Mouse (Mus musculus): ENCODE data around the gene Mast3. TPM values are rescaled to one million over a fixed set of nuclear protein-coding genes. Genes with fewer than 3 reads are reported as not detected.

The Mast3 gene
- polyA plus RNA-seq, 1 experiment = 31.7 TPM

DNA sequence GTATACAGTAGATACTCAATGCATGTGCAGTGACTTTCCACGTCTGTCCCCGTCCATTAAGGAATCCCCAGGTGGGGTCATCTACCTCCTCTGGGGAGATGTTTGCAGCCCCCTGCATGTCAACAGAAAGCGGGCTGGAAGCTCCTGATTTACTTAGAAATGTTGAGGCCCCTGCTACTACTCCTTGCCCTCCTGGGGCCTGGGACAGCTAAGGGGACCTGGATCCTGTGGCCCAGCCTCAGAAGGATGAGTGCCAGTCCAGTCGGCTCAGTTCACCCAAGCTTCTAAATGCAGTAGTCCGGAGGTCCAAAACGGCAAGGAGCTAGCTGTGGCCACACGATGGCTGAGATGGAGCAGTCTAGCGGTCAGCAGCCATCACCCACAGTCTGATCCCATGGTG lies 39.1 kb upstream of the Mast3 start:
- TF ChIP-seq USF1 (IDR thresholded peaks at IDR 0.05; ENCODE audit: low read depth) = no peak
- TF ChIP-seq MYOD1 (IDR thresholded peaks at IDR 0.05; ENCODE audit: control insufficient read depth in 1 of 3, insufficient read length in 2 of 3, low read depth in 2 of 3) = no peak
- TF ChIP-seq POLR2A (IDR thresholded peaks at IDR 0.05; ENCODE audit: insufficient read length, low read depth) = no peak
- no peak for TF ChIP-seq SRF (IDR thresholded peaks at IDR 0.05; ENCODE audit: control insufficient read depth, insufficient read length, low read depth)
- no peak for TF ChIP-seq MAX (IDR thresholded peaks at IDR 0.05; ENCODE audit: low read depth)
- no peak for TF ChIP-seq E2F4 (IDR thresholded peaks at IDR 0.05; ENCODE audit: insufficient read depth)
- TF ChIP-seq TCF3 (IDR thresholded peaks at IDR 0.05; ENCODE audit: insufficient read length, low read depth) = no peak
- TF ChIP-seq TCF12 (IDR thresholded peaks at IDR 0.05; ENCODE audit: insufficient read depth, poor library complexity, severe bottlenecking) = no peak
- TF ChIP-seq REST (IDR thresholded peaks at IDR 0.05; ENCODE audit: insufficient read depth, insufficient read length) = no peak
- TF ChIP-seq POLR2AphosphoS2 (IDR thresholded peaks at IDR 0.05; ENCODE audit: insufficient read length, low read depth) = no peak
- no peak for TF ChIP-seq MYOG (IDR thresholded peaks at IDR 0.05; ENCODE audit: control insufficient read depth in 1 of 3, insufficient read depth in 1 of 3, insufficient read length in 2 of 3, low read depth in 2 of 3)
- no peak for TF ChIP-seq CEBPB (IDR thresholded peaks at IDR 0.05; ENCODE audit: insufficient read depth, poor library complexity, severe bottlenecking)
- Histone ChIP-seq H3K27me3 (ENCODE audit: control insufficient read depth, insufficient read depth, insufficient read length) (no peaks in the 10 kb centered on the region), H3K79me2 (ENCODE audit: control insufficient read depth, insufficient read depth) (no peaks in the 10 kb centered on the region), H3K4me2 (ENCODE audit: low read depth) (no peak overlapping the region), H3K4me3 (no peak overlapping the region), H3K36me3 (ENCODE audit: control insufficient read depth, insufficient read depth) (no peaks in the 10 kb centered on the region), H3ac (ENCODE audit: control insufficient read depth, insufficient read length) (no peak overlapping the region)

DNA sequence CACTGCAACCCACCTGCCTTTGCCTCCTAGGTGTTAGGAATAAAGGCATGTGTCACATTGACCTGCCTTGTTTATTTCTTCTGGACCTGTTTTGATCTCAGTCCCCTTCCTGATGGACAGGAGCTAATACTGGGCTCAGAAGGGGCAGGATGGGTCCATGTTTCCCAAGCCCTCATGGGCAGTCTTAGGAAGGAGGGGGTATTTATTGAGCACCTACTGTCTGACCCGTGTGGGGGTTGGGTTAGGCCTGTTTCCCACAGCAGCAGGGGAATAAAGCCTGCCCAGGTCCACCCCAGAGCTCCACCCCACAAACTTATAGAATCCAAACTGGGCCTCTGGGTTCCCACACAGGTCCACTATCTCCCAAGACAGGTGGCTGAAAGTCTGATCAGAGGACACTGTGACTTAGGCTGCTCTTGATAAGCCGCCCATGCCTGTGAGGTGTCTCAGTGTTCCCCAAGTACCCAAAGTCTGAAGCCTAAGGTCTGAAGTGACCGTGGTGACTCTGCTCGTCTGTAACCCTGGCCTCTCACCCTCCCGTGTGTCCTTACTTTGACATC lies 38.4 kb upstream of the Mast3 start:
- TF ChIP-seq MYOD1 (IDR thresholded peaks at IDR 0.05; ENCODE audit: control insufficient read depth in 1 of 3, insufficient read length in 2 of 3, low read depth in 2 of 3) (no peak), USF1 (IDR thresholded peaks at IDR 0.05; ENCODE audit: low read depth) (no peak), E2F4 (IDR thresholded peaks at IDR 0.05; ENCODE audit: insufficient read depth) (no peak), MAX (IDR thresholded peaks at IDR 0.05; ENCODE audit: low read depth) (no peak), MYOG (IDR thresholded peaks at IDR 0.05; ENCODE audit: control insufficient read depth in 1 of 3, insufficient read depth in 1 of 3, insufficient read length in 2 of 3, low read depth in 2 of 3) (no peak), TCF3 (IDR thresholded peaks at IDR 0.05; ENCODE audit: insufficient read length, low read depth) (no peak), CEBPB (IDR thresholded peaks at IDR 0.05; ENCODE audit: insufficient read depth, poor library complexity, severe bottlenecking) (no peak), POLR2AphosphoS2 (IDR thresholded peaks at IDR 0.05; ENCODE audit: insufficient read length, low read depth) (no peak), POLR2A (IDR thresholded peaks at IDR 0.05; ENCODE audit: insufficient read length, low read depth) (no peak)

DNA sequence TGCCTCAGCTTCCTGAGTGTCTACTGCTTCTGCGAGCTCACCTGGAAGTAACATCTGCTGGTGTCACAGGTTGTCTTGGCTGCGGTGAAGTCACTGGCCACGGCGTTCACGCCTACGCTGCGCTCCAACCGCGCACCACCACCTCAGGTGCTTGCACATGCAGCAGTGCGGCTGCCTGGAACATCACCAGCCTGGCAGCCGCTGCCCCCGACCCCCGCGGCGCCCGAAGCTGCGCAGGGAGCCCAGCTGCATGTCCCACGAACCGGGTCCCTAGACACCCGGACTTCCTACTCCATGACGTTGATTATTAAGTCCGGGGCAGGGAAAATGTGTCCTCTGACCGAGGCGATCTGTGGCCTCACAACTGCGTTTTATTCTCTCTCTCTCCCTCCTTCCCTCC lies 37.6 kb upstream of the Mast3 start:
- Histone ChIP-seq H3K4me2 (ENCODE audit: low read depth) (no peak overlapping the region), H3ac (ENCODE audit: control insufficient read depth, insufficient read length) (no peak overlapping the region), H3K27me3 (ENCODE audit: control insufficient read depth, insufficient read depth, insufficient read length) (no peaks in the 10 kb centered on the region), H3K79me2 (ENCODE audit: control insufficient read depth, insufficient read depth) (no peaks in the 10 kb centered on the region), H3K36me3 (ENCODE audit: control insufficient read depth, insufficient read depth) (no peaks in the 10 kb centered on the region), H3K4me3 (no peak overlapping the region)
- TF ChIP-seq SRF (IDR thresholded peaks at IDR 0.05; ENCODE audit: control insufficient read depth, insufficient read length, low read depth) = no peak
- TF ChIP-seq TCF3 (IDR thresholded peaks at IDR 0.05; ENCODE audit: insufficient read length, low read depth) = no peak
- no peak for TF ChIP-seq POLR2A (IDR thresholded peaks at IDR 0.05; ENCODE audit: insufficient read length, low read depth)
- TF ChIP-seq MYOD1 (IDR thresholded peaks at IDR 0.05; ENCODE audit: control insufficient read depth in 1 of 3, insufficient read length in 2 of 3, low read depth in 2 of 3) = no peak
- TF ChIP-seq E2F4 (IDR thresholded peaks at IDR 0.05; ENCODE audit: insufficient read depth) = no peak
- TF ChIP-seq TCF12 (IDR thresholded peaks at IDR 0.05; ENCODE audit: insufficient read depth, poor library complexity, severe bottlenecking) = no peak

More for the DNA sequence above, 38.4 kb upstream of the Mast3 start:
- Histone ChIP-seq H3K27me3 (ENCODE audit: control insufficient read depth, insufficient read depth, insufficient read length) (no peaks in the 10 kb centered on the region), H3K79me2 (ENCODE audit: control insufficient read depth, insufficient read depth) (no peaks in the 10 kb centered on the region), H3K4me2 (ENCODE audit: low read depth) (no peak overlapping the region), H3K36me3 (ENCODE audit: control insufficient read depth, insufficient read depth) (no peaks in the 10 kb centered on the region), H3ac (ENCODE audit: control insufficient read depth, insufficient read length) (no peak overlapping the region), H3K4me3 (no peak overlapping the region)

DNA sequence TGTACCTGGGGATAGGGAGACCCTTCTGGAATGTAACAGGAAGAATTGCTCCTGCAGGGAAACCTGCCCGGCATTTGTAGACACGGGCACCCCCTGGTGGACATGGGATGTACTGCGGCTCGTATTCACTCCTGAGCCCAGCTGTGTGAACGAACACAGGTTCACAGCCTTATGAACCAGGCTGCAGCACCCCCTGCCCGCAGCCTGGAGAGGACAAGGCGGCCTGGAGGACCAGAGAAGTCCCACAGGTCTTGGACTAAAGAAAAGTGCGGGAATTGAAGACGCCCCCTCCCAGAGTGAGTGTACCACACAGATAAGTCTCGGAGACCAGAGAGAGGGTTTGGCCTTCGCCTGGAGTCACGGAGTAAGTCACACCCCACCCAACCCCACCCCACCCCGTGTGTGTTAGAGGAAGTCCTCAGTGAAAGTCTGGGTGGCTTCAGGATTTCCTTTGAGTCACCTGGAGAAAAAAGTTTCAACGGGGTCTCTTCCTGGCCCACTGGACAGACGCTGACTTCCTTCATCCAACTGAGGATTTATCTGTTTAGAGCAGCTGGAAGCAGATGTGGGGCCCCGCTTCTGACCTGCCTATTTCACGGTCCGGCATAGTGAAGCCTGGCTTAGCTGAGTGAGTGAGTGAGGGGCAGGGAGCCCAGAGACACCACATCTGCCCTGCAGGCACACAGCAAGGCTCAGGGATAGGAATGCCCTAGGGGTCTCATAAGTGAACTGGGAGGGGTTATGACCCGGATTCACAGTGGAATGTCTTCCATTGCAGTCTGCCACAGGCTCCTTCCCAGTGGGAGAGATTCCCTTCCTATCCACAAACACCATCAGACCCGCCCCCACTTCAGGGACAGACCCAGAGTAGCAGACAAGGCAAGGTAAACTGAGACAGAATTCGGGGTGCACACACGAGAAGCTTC lies 36.6 kb upstream of the Mast3 start:
- TF ChIP-seq CEBPB (IDR thresholded peaks at IDR 0.05; ENCODE audit: insufficient read depth, poor library complexity, severe bottlenecking) (no peak), POLR2A (IDR thresholded peaks at IDR 0.05; ENCODE audit: insufficient read length, low read depth) (no peak), REST (IDR thresholded peaks at IDR 0.05; ENCODE audit: insufficient read depth, insufficient read length) (no peak), TCF3 (IDR thresholded peaks at IDR 0.05; ENCODE audit: insufficient read length, low read depth) (no peak), POLR2AphosphoS2 (IDR thresholded peaks at IDR 0.05; ENCODE audit: insufficient read length, low read depth) (no peak), MYOD1 (IDR thresholded peaks at IDR 0.05; ENCODE audit: control insufficient read depth in 1 of 3, insufficient read length in 2 of 3, low read depth in 2 of 3) (no peak), TCF12 (IDR thresholded peaks at IDR 0.05; ENCODE audit: insufficient read depth, poor library complexity, severe bottlenecking) (no peak)
- Histone ChIP-seq H3K4me3 (no peak overlapping the region), H3K27me3 (ENCODE audit: control insufficient read depth, insufficient read depth, insufficient read length) (no peaks in the 10 kb centered on the region)

More for the DNA sequence above, 36.6 kb upstream of the Mast3 start:
- H3K79me2 ChIP-seq (ENCODE audit: control insufficient read depth, insufficient read depth) = no peaks in the 10 kb centered on the region
- H3ac ChIP-seq (ENCODE audit: control insufficient read depth, insufficient read length) = no peak overlapping the region
- no peaks in the 10 kb centered on the region for H3K36me3 ChIP-seq (ENCODE audit: control insufficient read depth, insufficient read depth)
- no peak overlapping the region for H3K4me2 ChIP-seq (ENCODE audit: low read depth)

All from myocyte (in vitro differentiated cells).